Mouse (Mus musculus) intestine, embryonic 16.5 days (tissue): ENCODE results near the gene Cldn19. TPM values are rescaled to one million over a fixed set of nuclear protein-coding genes. Genes with fewer than 3 reads are reported as not detected.

Experiments
- ATAC-seq: fragments of 200-750 bp; cut with Nextera tagmentation; 2 replicates; pipeline ENCODE4 v1.8.0; 2017; ENCODE audit warnings: moderate TSS enrichment, moderate library complexity
- H3K27ac ChIP-seq: fragments of 300-500 bp; sonication (generic); 2 replicates; pipeline ENCODE4 v1.5.1; 2014; ENCODE audit warnings: mild to moderate bottlenecking, low read length
- H3K27me3 ChIP-seq: fragments of 300-500 bp; sonication (generic); replicated peaks from 2 replicates; pipeline ENCODE4 v1.6.1; 2014; ENCODE audit warnings: low read length, control low read depth, mixed read lengths; ENCODE audit not compliant: control insufficient read depth, insufficient read depth
- H3K36me3 ChIP-seq: fragments of 300-500 bp; sonication (generic); 2 replicates; pipeline ENCODE4 v1.6.1; 2014; ENCODE audit warnings: low read length, control low read depth; ENCODE audit not compliant: control insufficient read depth, insufficient read depth
- H3K4me1 ChIP-seq: fragments of 300-500 bp; sonication (generic); 2 replicates; pipeline ENCODE4 v1.6.1; 2014; ENCODE audit warnings: low read length, control low read depth, mixed read lengths; ENCODE audit not compliant: control insufficient read depth, insufficient read depth
- H3K4me2 ChIP-seq: fragments of 300-500 bp; sonication (generic); 2 replicates; pipeline ENCODE4 v1.6.1; 2014; ENCODE audit warnings: low read depth, low read length, control low read depth
- H3K4me3 ChIP-seq: fragments of 300-500 bp; sonication (generic); 2 replicates; pipeline ENCODE4 v1.5.1; 2014; ENCODE audit warnings: mild to moderate bottlenecking, low read length
- H3K9ac ChIP-seq: fragments of 300-500 bp; sonication (generic); 2 replicates; pipeline ENCODE4 v1.6.1; 2014; ENCODE audit warnings: low read depth, low read length
- H3K9me3 ChIP-seq: fragments of 300-500 bp; sonication (generic); 2 replicates; pipeline ENCODE4 v1.6.1; 2016; ENCODE audit warnings: low read length, control low read depth; ENCODE audit not compliant: control insufficient read depth
- WGBS: fragments of 180-500 bp; shearing (Covaris S2); extraction: QIAGEN DNeasy Blood & Tissue Kit; methylation state at CpG from one replicate; pipeline ENCODE4 v1.1.7; 2014; 5-methylcytosine and 5-hydroxymethylcytosine counted together
- polyA plus RNA-seq: library from polyadenylated mRNA; unstranded; fragments of >200 nt; fragmentation: Nextera tagmentation; extraction: Ambion mirVana; gene quantifications from 2 replicates; pipeline ENCODE4 v1.2.1, GENCODE M21; 2015

The Cldn19 gene
- polyA plus RNA-seq, 1 experiment from 2014 or later = 0.28 TPM

GRCm38 (mm10) chr4:119292771-119293573, 37.8 kb downstream of the Cldn19 start:
- H3K36me3 ChIP-seq = no peaks in the 10 kb centered on the region
- no peaks in the 10 kb centered on the region for H3K27me3 ChIP-seq
- WGBS = under 1% methylated on average over 24 of the region's 24 CpGs
- H3K4me3 ChIP-seq = peak overlapping the region; percentile 68
- no peak for ATAC-seq
- H3K9ac ChIP-seq = peak overlapping the region; percentile 90
- H3K4me1 ChIP-seq = peaks cover 19% of the 10 kb centered on the region
- peak overlapping the region; percentile 82 for H3K4me2 ChIP-seq
- H3K9me3 ChIP-seq = no peaks in the 10 kb centered on the region
- H3K27ac ChIP-seq = peak overlapping the region; percentile 78

GRCm38 (mm10) chr4:119293574-119294258, 38.5 kb downstream of the Cldn19 start:
- Histone ChIP-seq H3K4me2 (peak overlapping the region; percentile 82), H3K9ac (peak overlapping the region; percentile 90), H3K4me3 (peak overlapping the region; percentile 68), H3K9me3 (no peaks in the 10 kb centered on the region), H3K4me1 (peaks cover 16% of the 10 kb centered on the region), H3K27ac (peak overlapping the region; percentile 78), H3K27me3 (no peaks in the 10 kb centered on the region), H3K36me3 (no peaks in the 10 kb centered on the region)
- WGBS = under 1% methylated on average over 45 of the region's 80 CpGs
- ATAC-seq = peak; percentile 27

- peak; percentile 99 for ATAC-seq
- no peaks in the 10 kb centered on the region for H3K9me3 ChIP-seq
- no peaks in the 10 kb centered on the region for H3K36me3 ChIP-seq
- peak within 1 kb of the TSS; percentile 82 for H3K4me2 ChIP-seq
- peak within 1 kb of the TSS; percentile 92 for H3K9ac ChIP-seq
- no peaks in the 10 kb centered on the region for H3K27me3 ChIP-seq
- H3K4me3 ChIP-seq = peak within 1 kb of the TSS; percentile 77
- peaks cover 13% of the 10 kb centered on the region for H3K4me1 ChIP-seq
- under 1% methylated on average over 61 of the region's 61 CpGs for WGBS
- peak within 1 kb of the TSS; percentile 97 for H3K27ac ChIP-seq
Measured at GRCm38 (mm10) chr4:119294415-119295133, 39.4 kb downstream of the Cldn19 start, which contains the start of gene Ybx1. Gene Ybx1 (minus strand): TSS chr4:119294604.

- ATAC-seq = no peak
- WGBS = 6% methylated on average over 6 of the region's 6 CpGs
- Histone ChIP-seq H3K27ac (peak overlapping the region; percentile 97), H3K27me3 (no peaks in the 10 kb centered on the region), H3K36me3 (no peaks in the 10 kb centered on the region), H3K9me3 (no peaks in the 10 kb centered on the region), H3K9ac (peak overlapping the region; percentile 92), H3K4me2 (peak overlapping the region; percentile 63), H3K4me1 (peaks cover 11% of the 10 kb centered on the region), H3K4me3 (peak overlapping the region; percentile 77)
Measured at GRCm38 (mm10) chr4:119295134-119295453, 39.9 kb downstream of the Cldn19 start.

GRCm38 (mm10) chr4:119297361-119297760, 42.1 kb downstream of the Cldn19 start:
- Histone ChIP-seq H3K4me1 (peaks cover 6% of the 10 kb centered on the region), H3K9me3 (no peaks in the 10 kb centered on the region), H3K36me3 (no peaks in the 10 kb centered on the region), H3K27ac (no peak overlapping the region), H3K9ac (no peak overlapping the region), H3K4me2 (no peak overlapping the region), H3K4me3 (no peak overlapping the region), H3K27me3 (no peaks in the 10 kb centered on the region)
- ATAC-seq = no peak
- 68% methylated on average over 2 of the region's 2 CpGs for WGBS

- Histone ChIP-seq H3K36me3 (no peaks in the 10 kb centered on the region), H3K9me3 (no peaks in the 10 kb centered on the region), H3K9ac (no peak overlapping the region), H3K27ac (peak overlapping the region; percentile 39), H3K4me3 (no peak overlapping the region), H3K4me2 (no peak overlapping the region), H3K4me1 (no peaks in the 10 kb centered on the region), H3K27me3 (no peaks in the 10 kb centered on the region)
- WGBS = 87% methylated on average over 3 of the region's 3 CpGs
- peak; percentile 22; the same call in 1 of the 2 replicates for ATAC-seq
Measured at GRCm38 (mm10) chr4:119300761-119301160, 45.5 kb downstream of the Cldn19 start.

GRCm38 (mm10) chr4:119301777-119302176, 46.6 kb downstream of the Cldn19 start:
- 64% methylated on average over 3 of the region's 3 CpGs for WGBS
- peak overlapping the region; percentile 10; the same call in 1 of the 2 replicates for H3K27ac ChIP-seq
- H3K9ac ChIP-seq = no peak overlapping the region
- H3K4me2 ChIP-seq = no peak overlapping the region
- H3K27me3 ChIP-seq = no peaks in the 10 kb centered on the region
- H3K4me1 ChIP-seq = no peaks in the 10 kb centered on the region
- H3K9me3 ChIP-seq = no peaks in the 10 kb centered on the region
- no peaks in the 10 kb centered on the region for H3K36me3 ChIP-seq
- H3K4me3 ChIP-seq = no peak overlapping the region
- peak; percentile 59 for ATAC-seq

GRCm38 (mm10) chr4:119303291-119303690, 48.1 kb downstream of the Cldn19 start:
- no peak for ATAC-seq
- H3K9ac ChIP-seq = no peak overlapping the region
- H3K4me1 ChIP-seq = no peaks in the 10 kb centered on the region
- peaks cover 8% of the 10 kb centered on the region; the same call in 1 of the 2 replicates for H3K36me3 ChIP-seq
- H3K9me3 ChIP-seq = no peaks in the 10 kb centered on the region
- no peaks in the 10 kb centered on the region for H3K27me3 ChIP-seq
- H3K4me3 ChIP-seq = no peak overlapping the region
- no peak overlapping the region for H3K4me2 ChIP-seq
- 87% methylated on average over 8 of the region's 8 CpGs for WGBS
- H3K27ac ChIP-seq = no peak overlapping the region

GRCm38 (mm10) chr4:119305418-119305817, 50.2 kb downstream of the Cldn19 start:
- 69% methylated on average over 5 of the region's 5 CpGs for WGBS
- Histone ChIP-seq H3K27ac (no peak overlapping the region), H3K4me3 (no peak overlapping the region), H3K27me3 (no peaks in the 10 kb centered on the region), H3K4me2 (no peak overlapping the region), H3K36me3 (peaks cover 8% of the 10 kb centered on the region; the same call in 1 of the 2 replicates), H3K4me1 (no peaks in the 10 kb centered on the region), H3K9me3 (no peaks in the 10 kb centered on the region), H3K9ac (no peak overlapping the region)
- ATAC-seq = no peak
